Mouse (Mus musculus) frontal cortex, adult 2 months (tissue): ENCODE measurements around the gene Fetub. TPM values are rescaled to one million over a fixed set of nuclear protein-coding genes. Genes with fewer than 3 reads are reported as not detected.

Experiments
- DNase-seq, 2 experiments: peaks; one replicate each; pipeline ENCODE4 v3.0.0; 2022; ENCODE audit warnings: low spot score in 1 of 2; ENCODE audit errors: extremely low spot score in 1 of 2
- polyA plus RNA-seq: library from polyadenylated mRNA; depleted of rRNA; stranded (reverse); fragments of >200 nt; gene quantifications from 2 replicates; pipeline ENCODE4 v1.2.3, GENCODE M21; 2012; rRNA removed

Fetub gene
- polyA plus RNA-seq, 1 experiment = 0.26 TPM

GRCm38 (mm10) chr16:22956085-22956439 is 37.9 kb downstream of the Fetub start:
- no peak for DNase-seq

DNA sequence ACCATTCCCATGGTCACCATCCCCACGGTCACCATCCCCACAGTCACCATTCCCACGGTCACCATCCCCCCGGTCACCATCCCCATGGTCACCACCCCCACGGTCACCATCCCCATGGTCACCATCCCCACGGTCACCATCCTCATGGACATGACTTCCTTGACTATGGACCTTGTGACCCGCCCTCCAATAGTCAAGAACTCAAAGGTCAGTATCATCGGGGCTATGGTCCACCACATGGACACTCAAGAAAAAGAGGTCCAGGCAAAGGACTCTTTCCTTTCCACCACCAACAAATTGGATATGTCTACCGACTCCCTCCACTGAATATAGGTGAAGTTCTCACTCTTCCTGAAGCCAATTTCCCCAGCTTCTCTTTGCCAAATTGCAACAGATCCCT is 42.9 kb downstream of the Fetub start:
- DNase-seq = no peak

- DNase-seq = no peak
Observed at GRCm38 (mm10) chr16:22962256-22962655, 44.1 kb downstream of the Fetub start.

DNA sequence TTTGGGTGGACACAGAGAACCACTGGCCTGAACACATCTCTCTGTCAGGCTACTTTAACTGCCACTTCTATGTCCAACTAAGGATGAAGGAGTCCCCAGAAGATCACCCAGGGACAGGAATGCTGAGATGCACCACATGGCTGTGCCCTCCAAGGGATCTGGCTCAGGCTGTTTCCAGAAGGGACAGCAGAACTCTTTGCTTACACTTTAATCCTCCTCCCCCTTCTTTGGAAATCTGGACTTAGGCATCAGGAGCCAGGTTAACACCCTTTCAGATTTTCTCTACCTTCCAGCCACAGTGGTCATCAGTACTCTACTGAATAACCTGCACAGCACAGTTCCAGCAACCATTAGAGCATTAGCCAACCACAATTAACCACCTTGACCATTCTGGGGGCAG is 45.2 kb downstream of the Fetub start:
- DNase-seq = no peak

DNA sequence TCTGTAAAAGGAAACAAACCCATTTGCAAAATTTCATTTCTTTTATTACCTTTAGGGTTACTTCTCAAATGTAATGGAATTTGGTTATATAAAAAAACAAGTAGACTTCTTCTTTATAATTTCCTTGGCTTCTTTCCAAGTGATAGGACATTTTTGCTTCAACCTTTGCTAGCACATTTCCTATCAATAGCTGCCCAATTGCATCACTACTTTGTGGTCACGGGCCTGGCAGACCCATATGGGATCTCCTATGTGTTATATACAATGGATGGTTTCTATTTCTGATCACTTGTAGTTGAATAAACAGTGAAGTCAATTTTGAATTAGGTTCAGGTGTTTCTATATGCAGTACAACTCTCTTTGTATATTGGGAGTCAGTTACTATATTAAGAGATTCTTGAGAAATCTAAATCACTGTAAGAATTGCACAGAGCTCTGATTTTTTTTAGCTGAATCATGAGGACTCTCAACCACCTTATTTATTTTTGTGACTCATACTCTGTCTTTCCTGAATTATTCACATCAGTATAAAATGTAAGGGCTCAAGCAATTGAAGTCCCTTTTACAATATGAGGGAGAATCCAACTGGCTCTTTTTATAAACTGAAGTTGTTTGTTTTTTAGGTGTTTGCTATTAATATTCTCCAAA is 49.4 kb downstream of the Fetub start:
- no peak for DNase-seq

Other genes starting within 250 kb of the Fetub start
- gene Crygs, start 106.8 kb upstream of the Fetub start, polyA plus RNA-seq = 0.18 TPM in 1 of 2 replicates, not detected in the other
- gene Tbccd1, start 60.7 kb upstream of the Fetub start, polyA plus RNA-seq = 16.2 and 19.2 TPM in 2 replicates
- 42.9 and 43.0 TPM in 2 replicates for gene Dnajb11, start 60.5 kb upstream of the Fetub start, polyA plus RNA-seq
- 0.14 and 0.42 TPM in 2 replicates for gene Ahsg, start 27.1 kb upstream of the Fetub start, polyA plus RNA-seq
- gene Hrg, start 32.7 kb downstream of the Fetub start, polyA plus RNA-seq = not detected in 2 replicates
- 0.17 TPM in 1 of 2 replicates, not detected in the other for gene Kng2, start 111.1 kb downstream of the Fetub start, polyA plus RNA-seq
- gene Kng1, start 139.5 kb downstream of the Fetub start, polyA plus RNA-seq = 0.32 TPM in 1 of 2 replicates, not detected in the other
- 687 and 787 TPM in 2 replicates for gene Eif4a2, start 189.1 kb downstream of the Fetub start, polyA plus RNA-seq
- gene Rfc4, start 209.4 kb downstream of the Fetub start, polyA plus RNA-seq = 2.7 TPM in 2 replicates
- gene Adipoq, start 228.2 kb downstream of the Fetub start, polyA plus RNA-seq = 0.16 and 0.25 TPM in 2 replicates